In the genomic region with DNA sequence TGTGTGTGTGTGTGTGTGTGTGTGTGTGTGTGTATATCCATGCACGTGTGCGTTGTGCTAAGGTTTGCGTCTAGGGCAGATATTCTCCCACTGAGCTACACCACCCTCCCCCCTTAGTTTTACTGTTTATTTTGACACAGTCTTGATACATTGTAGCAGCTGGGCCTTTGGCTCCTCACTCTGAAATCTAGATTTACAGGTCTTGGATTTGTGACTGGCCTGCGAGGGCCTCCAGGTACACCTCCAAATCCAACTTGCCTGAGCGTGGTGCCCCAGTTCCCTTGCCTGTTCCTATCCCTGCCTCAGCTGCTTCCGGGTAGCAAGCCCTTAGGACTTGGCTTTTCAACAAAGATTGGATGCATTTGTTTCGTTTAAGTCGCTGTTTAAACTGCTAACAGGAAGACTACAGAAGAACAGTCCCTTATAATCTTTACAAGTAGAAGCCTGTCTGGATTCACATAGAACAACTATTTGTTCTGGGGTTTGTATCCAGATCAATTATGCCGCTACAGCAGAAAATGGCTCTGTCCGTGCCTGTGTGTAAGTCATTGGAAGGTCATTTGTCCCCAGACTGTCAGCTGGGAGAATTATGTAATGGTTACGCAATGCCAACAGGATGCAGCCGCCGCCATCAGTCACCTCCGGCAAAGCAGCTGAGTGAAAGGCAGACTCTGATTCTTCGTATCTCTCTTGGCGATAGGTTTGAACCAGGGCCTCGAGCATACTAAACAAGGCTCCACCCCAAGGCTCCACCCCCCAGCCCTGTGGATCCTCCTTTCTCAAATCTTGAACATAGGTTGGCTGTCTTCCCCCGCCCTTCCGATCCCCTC, we compare ENCODE assay signal across 8 mouse cellular contexts. TPM values are rescaled to one million over a fixed set of nuclear protein-coding genes. Genes with fewer than 3 reads are reported as not detected.
DNase-seq lines count a peak whose midpoint lies in the region; ATAC-seq and TF ChIP-seq lines count a peak whose summit lies in the region.

No protein-coding gene starts in this region.

- peak; percentile 44 for ATAC-seq in stomach, postnatal 0 days (ENCODE audit: low FRiP score, low TSS enrichment)
- no peak for ATAC-seq in hindbrain, embryonic 12.5 days (ENCODE audit: low FRiP score)
- no peak for ATAC-seq in forebrain, embryonic 14.5 days

- TF ChIP-seq POLR2A in cortical plate, adult 2 months (IDR thresholded peaks at IDR 0.05; ENCODE audit: extremely low read depth, insufficient read depth, low read length) = no peak
- TF ChIP-seq POLR2A in liver, adult 2 months (IDR thresholded peaks at IDR 0.05; ENCODE audit: extremely low read depth, insufficient read depth, low read length) = no peak

- intact Hi-C loops in heart, postnatal 14 days (cut with DNase I) = no loop called here

- TF ChIP-seq CTCF in E14TG2a.4 (conservative IDR thresholded peaks at IDR 0.05; ENCODE audit: low read length) = no peak
- no peak for TF ChIP-seq CTCF in cortical plate, adult 2 months (IDR thresholded peaks at IDR 0.05; ENCODE audit: extremely low read depth, insufficient read depth, low read length)
- TF ChIP-seq CTCF in liver, adult 2 months (IDR thresholded peaks at IDR 0.05; ENCODE audit: low read depth, low read length) = no peak
- TF ChIP-seq CTCF in stomach, postnatal 0 days (IDR thresholded peaks at IDR 0.05; ENCODE audit: low read depth) = no peak

- peaks cover 95% of the 10 kb centered on the region for H3K4me1 ChIP-seq in E14TG2a.4 (replicated peaks; ENCODE audit: low read depth, low read length)
- H3K4me1 ChIP-seq in cortical plate, adult 2 months (ENCODE audit: control insufficient read depth, insufficient read depth, low read length) = peaks cover 4% of the 10 kb centered on the region; the same call in 1 of the 2 replicates
- H3K4me1 ChIP-seq in liver, adult 2 months (ENCODE audit: control insufficient read depth, insufficient read depth, low read length) = peaks cover 25% of the 10 kb centered on the region
- peaks cover 5% of the 10 kb centered on the region; the same call in 1 of the 2 replicates for H3K4me1 ChIP-seq in stomach, postnatal 0 days (replicated peaks; ENCODE audit: control insufficient read depth, insufficient read depth)
- H3K4me1 ChIP-seq in hindbrain, embryonic 12.5 days = peaks cover 16% of the 10 kb centered on the region
- no peaks in the 10 kb centered on the region for H3K4me1 ChIP-seq in forebrain, embryonic 14.5 days (ENCODE audit: control insufficient read depth, insufficient read depth, low read length)

- H3K27me3 ChIP-seq in E14TG2a.4 (ENCODE audit: insufficient read depth, low read length) = no peaks in the 10 kb centered on the region
- H3K27me3 ChIP-seq in liver, adult 2 months (ENCODE audit: control insufficient read depth, insufficient read depth, low read length) = no peaks in the 10 kb centered on the region
- H3K27me3 ChIP-seq in stomach, postnatal 0 days (ENCODE audit: control insufficient read depth, insufficient read depth, low read length) = no peaks in the 10 kb centered on the region
- no peaks in the 10 kb centered on the region for H3K27me3 ChIP-seq in hindbrain, embryonic 12.5 days
- H3K27me3 ChIP-seq in forebrain, embryonic 14.5 days (replicated peaks; ENCODE audit: control insufficient read depth, insufficient read depth, low read length) = no peaks in the 10 kb centered on the region

- no peak overlapping the region for H3K4me2 ChIP-seq in stomach, postnatal 0 days (replicated peaks; ENCODE audit: low read depth)
- no peak overlapping the region for H3K4me2 ChIP-seq in hindbrain, embryonic 12.5 days (replicated peaks)
- H3K4me2 ChIP-seq in forebrain, embryonic 14.5 days (ENCODE audit: low read length) = no peak overlapping the region

- H3K79me2 ChIP-seq in liver, adult 2 months (ENCODE audit: control insufficient read depth, insufficient read depth, low read length) = no peaks in the 10 kb centered on the region; the same call in 1 of the 2 replicates

- peak; percentile 67 to 69 for DNase-seq in heart, postnatal 14 days
- peak; percentile 86 for DNase-seq in liver, adult 2 months (ENCODE audit: extremely low read depth, low read depth, low spot score)
- DNase-seq in stomach, postnatal 0 days (ENCODE audit: low spot score) = peak; percentile 54
- no peak for DNase-seq in forebrain, embryonic 14.5 days (ENCODE audit: low spot score)
- no peak for DNase-seq in cerebellum, adult 9-10 months

- H3K4me3 ChIP-seq in E14TG2a.4 (replicated peaks; ENCODE audit: low read length) = peak overlapping the region; percentile 68
- no peak overlapping the region for H3K4me3 ChIP-seq in cortical plate, adult 2 months (ENCODE audit: insufficient read depth, low read length)
- H3K4me3 ChIP-seq in liver, adult 2 months (ENCODE audit: insufficient read depth, low read depth, low read length) = no peak overlapping the region
- H3K4me3 ChIP-seq in stomach, postnatal 0 days (ENCODE audit: low read depth, low read length) = no peak overlapping the region
- no peak overlapping the region for H3K4me3 ChIP-seq in hindbrain, embryonic 12.5 days
- H3K4me3 ChIP-seq in forebrain, embryonic 14.5 days (ENCODE audit: low read depth, low read length) = no peak overlapping the region

- peaks cover 40% of the 10 kb centered on the region for H3K36me3 ChIP-seq in E14TG2a.4 (ENCODE audit: insufficient read depth, low read length)
- peaks cover 6% of the 10 kb centered on the region; the same call in 1 of the 2 replicates for H3K36me3 ChIP-seq in liver, adult 2 months (ENCODE audit: control insufficient read depth, insufficient read depth, low read length)
- H3K36me3 ChIP-seq in stomach, postnatal 0 days (ENCODE audit: control insufficient read depth, insufficient read depth, low read length) = peaks cover 11% of the 10 kb centered on the region; the same call in 1 of the 2 replicates
- peaks cover 29% of the 10 kb centered on the region for H3K36me3 ChIP-seq in hindbrain, embryonic 12.5 days
- peaks cover 32% of the 10 kb centered on the region for H3K36me3 ChIP-seq in forebrain, embryonic 14.5 days (ENCODE audit: control insufficient read depth, insufficient read depth, low read length)

- H3K9ac ChIP-seq in liver, adult 2 months (ENCODE audit: low read depth, low read length) = no peak overlapping the region
- H3K9ac ChIP-seq in stomach, postnatal 0 days (ENCODE audit: low read length) = no peak overlapping the region
- H3K9ac ChIP-seq in hindbrain, embryonic 12.5 days = no peak overlapping the region
- no peak overlapping the region for H3K9ac ChIP-seq in forebrain, embryonic 14.5 days (ENCODE audit: low read length)

- H3K9me3 ChIP-seq in E14TG2a.4 (ENCODE audit: low read length) = no peaks in the 10 kb centered on the region
- no peaks in the 10 kb centered on the region for H3K9me3 ChIP-seq in stomach, postnatal 0 days (ENCODE audit: control insufficient read depth, low read length)
- no peaks in the 10 kb centered on the region for H3K9me3 ChIP-seq in hindbrain, embryonic 12.5 days (replicated peaks)
- H3K9me3 ChIP-seq in forebrain, embryonic 14.5 days (replicated peaks; ENCODE audit: control insufficient read depth, low read length) = no peaks in the 10 kb centered on the region

- TF ChIP-seq EP300 in stomach, postnatal 0 days (optimal IDR thresholded peaks at IDR 0.05) = peak; percentile 33

- WGBS in liver, adult 2 months = 31% methylated on average over 19 of the region's 19 CpGs
- 43% methylated on average over 19 of the region's 19 CpGs for WGBS in stomach, postnatal 0 days
- 89% methylated on average over 19 of the region's 19 CpGs for WGBS in hindbrain, embryonic 12.5 days
- 91% methylated on average over 19 of the region's 19 CpGs for WGBS in forebrain, embryonic 14.5 days

- peak overlapping the region; percentile 44; the same call in 1 of the 2 replicates for H3K27ac ChIP-seq in cortical plate, adult 2 months (ENCODE audit: insufficient read depth, low read length)
- peak overlapping the region; percentile 85 for H3K27ac ChIP-seq in liver, adult 2 months (replicated peaks; ENCODE audit: insufficient read depth, low read depth, low read length)
- H3K27ac ChIP-seq in stomach, postnatal 0 days (replicated peaks) = peak overlapping the region; percentile 77
- H3K27ac ChIP-seq in hindbrain, embryonic 12.5 days = no peak overlapping the region
- no peak overlapping the region for H3K27ac ChIP-seq in forebrain, embryonic 14.5 days (ENCODE audit: low read depth, low read length)

RNA-seq across cellular contexts. Expression of a gene that starts 31.7 kb away (rescaled TPM):
- 190 and 191 TPM in 2 replicates for polyA plus RNA-seq in cortical plate, adult 2 months (2012; rRNA removed)
- total RNA-seq in heart, postnatal 14 days (2021) = 10 to 100 TPM; 89.1 to 92.0 TPM
- total RNA-seq in liver, adult 2 months (2014; rRNA removed) = 4.6 and 6.0 TPM in 2 replicates
- 6.7 and 8.2 TPM in 2 replicates for polyA plus RNA-seq in liver, adult 2 months (2012; rRNA removed)
- polyA plus RNA-seq in stomach, postnatal 0 days (2015; fragmentation: Nextera tagmentation; extraction: Ambion mirVana) = 28.4 and 30.5 TPM in 2 replicates
- polyA plus RNA-seq in hindbrain, embryonic 12.5 days (2016; fragmentation: Nextera tagmentation; extraction: Ambion mirVana) = 76.2 and 77.6 TPM in 2 replicates
- 43.6 and 56.3 TPM in 2 replicates for polyA plus RNA-seq in forebrain, embryonic 14.5 days (2014; fragmentation: Nextera tagmentation; extraction: Ambion mirVana)

Comparison
In these comparisons a context has a peak if more than half of its experiments do, and no peak if none do; other contexts are left out.
1. H3K27ac ChIP-seq: peak in cortical plate, adult 2 months (single experiment), liver, adult 2 months (single experiment) and stomach, postnatal 0 days (single experiment); none in hindbrain, embryonic 12.5 days (single experiment) and forebrain, embryonic 14.5 days (single experiment).
2. DNase-seq: peak in heart, postnatal 14 days (2 of 2), liver, adult 2 months (single experiment) and stomach, postnatal 0 days (single experiment); none in forebrain, embryonic 14.5 days (single experiment) and cerebellum, adult 9-10 months (single experiment).